Mouse (Mus musculus): ENCODE measurements around the gene Tnnc2. TPM values are rescaled to one million over a fixed set of nuclear protein-coding genes. Genes with fewer than 3 reads are reported as not detected.
"Not testable (repeated sequence)": the region's sequence is repeated elsewhere in the genome, so short reads cannot be mapped to it uniquely, and the experiment has no call there.

Gene Tnnc2
- total RNA-seq, 2 experiments from 2014 or later, result 94.0 to 231 TPM

GRCm38 (mm10) chr2:164798554-164798953 lies 18.8 kb upstream of the Tnnc2 start:
- DNase-seq (ENCODE audit: low spot score in 2 of 2), result not testable (repeated sequence)

DNA sequence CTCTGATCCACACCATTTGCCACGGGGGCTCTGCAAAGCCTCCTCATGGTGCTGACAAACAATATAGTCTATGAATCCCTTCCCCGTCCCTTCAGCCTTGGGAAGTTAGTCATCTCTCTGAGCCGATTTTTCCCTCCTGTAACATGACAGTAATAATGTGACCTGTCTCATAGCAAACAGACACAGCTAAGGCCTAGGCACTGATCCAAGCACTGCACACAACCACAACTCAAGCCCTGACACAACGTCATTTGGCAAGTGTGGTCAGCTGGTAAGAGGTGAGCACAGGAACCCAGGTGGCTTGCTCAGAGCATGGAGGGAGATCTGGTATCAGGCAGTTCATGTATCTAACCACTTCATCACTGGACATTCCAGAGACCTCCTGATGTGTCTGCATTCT lies 16.1 kb upstream of the Tnnc2 start:
- DNase-seq (ENCODE audit: low spot score in 2 of 2), result no peak

DNA sequence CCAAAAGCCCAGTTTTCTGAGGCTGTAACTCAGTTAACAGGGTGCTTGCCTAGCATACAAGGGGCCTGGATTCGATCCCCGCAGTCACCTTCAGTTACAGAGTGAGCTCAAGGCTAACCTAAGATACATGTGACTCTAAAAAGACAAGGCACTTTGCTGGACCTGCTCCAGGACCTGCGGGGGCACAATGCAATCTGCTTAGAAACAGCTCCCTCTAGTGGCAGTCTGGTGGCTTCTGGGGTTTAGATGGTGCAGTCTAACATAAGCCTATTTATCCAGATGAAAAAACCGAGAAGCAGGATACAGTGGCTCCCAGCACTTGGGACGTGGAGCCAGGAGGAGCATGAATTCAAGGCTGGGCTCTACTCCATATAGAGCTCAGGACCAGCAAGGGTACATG lies 14.5 kb upstream of the Tnnc2 start:
- peak; percentile 57 to 86 for DNase-seq (ENCODE audit: low spot score in 2 of 2)

- no peak for DNase-seq (ENCODE audit: low spot score in 2 of 2)
Observed at GRCm38 (mm10) chr2:164793772-164794171, 14.0 kb upstream of the Tnnc2 start.

- peak in 1 of 2 experiments; percentile 50 for DNase-seq (ENCODE audit: low spot score in 2 of 2)
Observed at GRCm38 (mm10) chr2:164793236-164793635, 13.5 kb upstream of the Tnnc2 start.

DNA sequence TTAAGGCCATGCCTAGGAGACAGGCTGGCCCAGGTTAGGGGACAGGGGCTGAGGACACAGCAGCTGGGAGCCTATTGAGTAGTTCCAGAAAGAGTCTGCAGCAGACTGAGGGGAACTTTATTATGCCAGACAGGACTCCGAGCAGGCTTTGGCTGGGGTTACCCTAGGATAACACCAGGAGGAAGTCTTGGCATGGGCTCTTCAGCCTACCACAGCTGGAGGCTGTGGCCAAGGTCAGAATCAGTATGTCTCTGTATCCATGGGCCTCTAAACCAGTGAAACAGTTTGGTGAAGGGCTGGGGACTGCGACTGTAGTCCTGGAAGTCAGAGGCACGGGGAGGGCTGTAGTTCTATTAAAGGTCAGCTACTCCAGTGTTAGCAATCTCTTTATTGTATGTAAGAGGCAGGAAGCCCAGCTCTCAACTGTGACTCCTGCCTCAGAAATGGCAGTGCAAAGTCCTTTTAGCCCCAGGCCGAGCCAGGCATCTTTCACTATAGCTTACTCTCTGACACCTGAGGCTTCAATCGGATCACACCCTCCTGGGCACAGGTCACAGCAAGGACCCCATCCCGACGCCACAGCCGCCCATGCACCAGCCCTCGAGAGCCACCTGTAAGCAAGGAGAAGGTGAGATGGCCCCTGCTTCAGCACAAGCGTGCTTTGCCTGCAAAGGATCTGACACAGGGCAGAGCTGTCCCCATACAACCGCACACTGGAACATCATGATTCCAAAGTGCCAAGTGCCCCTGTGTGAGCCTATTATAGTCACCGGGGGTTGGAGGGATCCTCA lies 12.8 kb upstream of the Tnnc2 start:
- no peak for DNase-seq (ENCODE audit: low spot score in 2 of 2)

GRCm38 (mm10) chr2:164791841-164792261 lies 12.1 kb upstream of the Tnnc2 start:
- no peak for DNase-seq (ENCODE audit: low spot score in 2 of 2)

DNA sequence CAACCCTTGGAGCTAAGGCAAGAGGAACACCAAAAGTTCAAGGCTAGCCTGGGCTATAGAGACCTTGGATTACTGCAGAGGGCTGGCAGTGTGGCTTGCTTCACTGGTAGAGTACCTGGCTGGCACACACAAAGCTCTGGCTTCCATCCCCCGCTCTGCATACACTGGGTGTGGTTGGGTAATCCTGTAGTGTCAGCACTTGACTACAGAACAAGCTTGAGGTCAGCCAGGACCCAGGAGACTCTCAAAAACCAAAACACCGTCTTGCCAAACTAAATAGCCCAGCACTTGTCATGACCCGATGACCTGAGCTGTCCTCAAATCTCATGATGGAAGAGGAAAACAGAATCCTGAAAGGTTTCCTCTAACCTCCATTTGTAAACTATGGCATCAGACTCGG lies 10.7 kb upstream of the Tnnc2 start:
- no peak for DNase-seq (ENCODE audit: low spot score in 2 of 2)

GRCm38 (mm10) chr2:164788411-164788810 lies 8.6 kb upstream of the Tnnc2 start:
- no peak for DNase-seq (ENCODE audit: low spot score in 2 of 2)

GRCm38 (mm10) chr2:164787779-164788178 lies 8.0 kb upstream of the Tnnc2 start:
- DNase-seq (ENCODE audit: low spot score in 2 of 2), result no peak

DNA sequence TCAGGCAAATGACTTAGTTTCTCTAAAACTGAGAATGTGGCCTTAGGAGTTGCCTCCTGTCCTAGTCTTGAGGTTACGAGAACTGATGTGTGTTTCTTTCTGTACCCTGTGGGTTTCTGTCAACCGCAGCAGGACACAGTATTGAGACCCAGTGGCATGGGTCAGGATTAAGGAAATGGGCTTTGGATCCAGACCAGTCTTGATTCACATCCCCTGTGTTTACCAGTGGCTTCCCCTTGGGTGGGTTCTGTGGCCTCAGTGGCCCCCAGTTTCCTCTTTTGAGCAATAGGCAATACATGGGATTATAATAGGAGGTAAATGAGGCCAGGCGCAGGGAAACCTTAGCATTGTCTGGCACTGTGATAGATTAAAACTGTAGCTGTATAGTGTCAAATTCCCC lies 7.3 kb upstream of the Tnnc2 start:
- no peak for DNase-seq (ENCODE audit: low spot score in 2 of 2)

DNA sequence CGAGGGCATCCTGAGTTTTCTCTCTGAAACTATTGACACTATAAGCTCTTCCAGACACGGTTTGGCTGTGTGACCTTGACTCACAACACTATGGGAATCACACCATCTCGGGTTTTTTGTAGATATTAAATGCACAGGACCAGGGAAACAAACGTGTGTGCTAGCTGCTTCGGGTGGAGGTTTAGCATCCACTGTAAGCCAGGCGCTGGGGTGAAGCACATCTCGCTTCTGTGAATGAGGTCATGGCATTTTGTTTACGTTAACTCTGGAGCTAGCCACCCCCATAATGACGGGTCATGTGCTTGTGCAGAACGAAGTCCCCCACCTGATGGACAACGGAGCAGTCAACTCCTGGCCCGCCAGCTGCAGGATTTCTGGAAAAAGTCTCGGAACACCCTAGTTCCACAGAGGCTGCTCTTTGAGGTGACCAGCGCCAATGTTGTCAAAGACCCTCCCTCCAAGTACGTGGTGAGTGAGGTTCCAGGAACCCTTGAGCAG lies 6.7 kb upstream of the Tnnc2 start:
- no peak for DNase-seq (ENCODE audit: low spot score in 2 of 2)

- DNase-seq (ENCODE audit: low spot score in 2 of 2), result peak; percentile 75
Observed at GRCm38 (mm10) chr2:164785481-164786387, 6.0 kb upstream of the Tnnc2 start, which contains the start of gene Snx21. TSS of gene Snx21 (plus strand) at chr2:164785823.

- DNase-seq (ENCODE audit: low spot score in 2 of 2), result no peak
Observed at GRCm38 (mm10) chr2:164784869-164785420, 5.2 kb upstream of the Tnnc2 start.

- no peak for DNase-seq (ENCODE audit: low spot score in 2 of 2)
Observed at GRCm38 (mm10) chr2:164783926-164784581, 4.3 kb upstream of the Tnnc2 start.

DNA sequence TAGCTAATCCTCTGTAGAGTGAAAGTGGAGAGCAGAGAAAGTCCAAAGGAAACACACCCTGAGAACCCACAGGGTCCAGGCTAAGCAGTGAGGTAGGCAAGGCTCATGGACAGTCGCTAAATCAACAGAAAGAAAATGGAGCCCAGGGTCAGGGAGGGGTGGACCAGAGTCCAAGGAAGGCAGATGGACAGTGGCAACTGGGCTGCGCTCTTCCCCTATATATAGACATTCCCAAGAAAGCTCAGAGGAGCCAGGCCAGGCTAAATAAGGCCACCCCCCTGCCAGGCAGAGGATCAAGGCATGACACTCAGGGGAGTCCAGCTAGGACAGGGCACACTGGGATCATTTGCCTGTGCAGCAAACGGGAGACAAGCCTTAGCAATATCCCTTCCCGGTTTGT lies 2.1 kb upstream of the Tnnc2 start:
- no peak for DNase-seq (ENCODE audit: low spot score in 2 of 2)

DNA sequence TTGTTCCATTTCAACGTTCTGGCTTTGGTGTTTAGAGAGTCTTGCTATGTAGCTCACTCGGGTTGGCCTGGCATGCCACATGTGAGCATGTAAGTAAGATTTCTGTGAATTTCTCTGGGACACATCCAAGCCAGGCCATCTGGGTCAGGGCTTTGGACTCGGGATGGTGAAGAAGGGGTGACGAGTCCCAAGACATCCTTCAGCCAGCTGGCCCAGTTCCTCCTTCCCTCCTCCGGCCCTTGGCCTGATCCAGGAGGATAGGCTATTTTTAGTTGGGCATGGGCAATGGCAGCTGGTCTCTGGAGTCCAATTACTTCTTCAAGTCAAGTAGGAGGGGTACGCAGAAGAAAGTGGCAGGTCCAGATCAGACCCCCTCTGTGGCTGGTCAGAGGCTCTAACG lies 958 bp downstream of the Tnnc2 start:
- DNase-seq (ENCODE audit: low spot score in 2 of 2), result no peak

DNA sequence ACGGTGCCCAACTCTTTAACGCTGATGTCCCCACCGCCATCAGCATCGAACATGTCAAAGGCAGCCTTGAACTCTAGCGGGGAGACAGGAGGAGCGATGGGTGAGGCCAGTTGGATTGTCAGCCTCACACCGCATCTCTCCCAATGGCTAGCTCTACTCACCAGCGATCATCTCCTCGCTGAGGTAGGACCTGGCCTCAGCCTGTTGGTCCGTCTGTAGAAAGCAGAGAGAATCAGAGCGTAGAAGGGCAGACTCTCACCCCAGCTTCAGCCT lies 1.8 kb downstream of the Tnnc2 start:
- no peak for DNase-seq (ENCODE audit: low spot score in 2 of 2)

GRCm38 (mm10) chr2:164777246-164778014 lies 2.3 kb downstream of the Tnnc2 start:
- DNase-seq (ENCODE audit: low spot score in 2 of 2), result no peak

- no peak for DNase-seq (ENCODE audit: low spot score in 2 of 2)
Observed at GRCm38 (mm10) chr2:164776801-164777200, 3.0 kb downstream of the Tnnc2 start.

DNA sequence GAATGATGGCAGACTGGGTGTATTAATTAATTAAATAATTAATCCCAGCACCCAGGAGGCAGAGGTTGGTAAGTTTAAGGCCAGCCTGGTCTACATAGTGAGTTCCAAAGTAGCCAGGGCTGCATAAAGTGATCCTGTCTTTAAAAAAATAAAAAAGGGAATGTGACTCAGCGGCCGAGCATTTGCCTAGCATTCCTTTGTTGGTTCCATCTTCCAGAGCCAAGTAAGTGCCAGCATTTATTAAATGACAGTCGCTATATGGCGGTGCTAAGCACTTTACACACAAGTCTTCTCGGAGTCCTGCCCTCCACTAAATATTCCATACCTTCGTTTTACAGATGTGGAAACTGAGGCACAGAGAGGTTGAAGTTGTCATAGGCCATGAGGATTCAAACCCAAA lies 3.6 kb downstream of the Tnnc2 start:
- no peak for DNase-seq (ENCODE audit: low spot score in 2 of 2)

All from adrenal gland, postnatal 4 days (tissue).